Mouse (Mus musculus) cortical plate, adult 2 months (tissue): ENCODE data around the gene Vwa8.

Experiments used
- CTCF ChIP-seq: fragments of 200-500 bp; IDR thresholded peaks from 2 replicates; pipeline ENCODE4 v1.5.1; 2011; ENCODE audit warnings: mild to moderate bottlenecking, control low read depth, low read length; ENCODE audit not compliant: insufficient read depth; ENCODE audit errors: extremely low read depth
- POLR2A ChIP-seq: fragments of 200-500 bp; IDR thresholded peaks from 2 replicates; pipeline ENCODE4 v1.6.1; 2011; ENCODE audit warnings: mild to moderate bottlenecking, low read length, control low read depth; ENCODE audit not compliant: insufficient read depth; ENCODE audit errors: extremely low read depth

DNA sequence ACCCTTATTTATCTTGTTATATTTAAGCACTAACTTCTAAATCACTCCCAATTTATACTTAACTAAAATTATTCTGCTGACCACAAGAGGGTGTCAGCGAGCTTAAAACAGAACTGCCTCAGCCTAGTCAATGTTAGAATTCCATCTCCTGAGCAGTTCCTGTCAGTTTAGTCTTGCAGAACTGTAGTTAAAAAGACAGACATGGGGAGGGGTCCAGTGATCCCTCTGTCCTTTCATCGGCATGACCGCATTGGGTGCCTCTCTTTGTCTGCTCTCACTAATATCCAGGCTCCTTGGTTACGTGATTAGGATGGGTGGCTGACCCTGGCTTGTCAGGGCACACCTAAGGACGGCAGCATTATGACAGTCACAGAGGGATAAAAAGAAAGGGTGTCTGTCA is 275.8 kb downstream of the Vwa8 start:
- TF ChIP-seq POLR2A (no peak), CTCF (peak; percentile 54; the same call in 1 of the 2 replicates)
